Mouse (Mus musculus) cortical plate, adult 2 months (tissue): ENCODE data around the gene Scgn.

Source experiments
- CTCF ChIP-seq: fragments of 200-500 bp; IDR thresholded peaks from 2 replicates; pipeline ENCODE4 v1.5.1; 2011; ENCODE audit warnings: mild to moderate bottlenecking, control low read depth, low read length; ENCODE audit not compliant: insufficient read depth; ENCODE audit errors: extremely low read depth
- POLR2A ChIP-seq: fragments of 200-500 bp; IDR thresholded peaks from 2 replicates; pipeline ENCODE4 v1.6.1; 2011; ENCODE audit warnings: mild to moderate bottlenecking, low read length, control low read depth; ENCODE audit not compliant: insufficient read depth; ENCODE audit errors: extremely low read depth

GRCm38 (mm10) chr13:23917674-23918073 lies 73.3 kb downstream of the Scgn start:
- TF ChIP-seq POLR2A: no peak
- no peak for TF ChIP-seq CTCF
